Mouse (Mus musculus) mesoderm, embryonic 11.5 days (tissue): Measurements from ENCODE around the gene Rnf145.

Experiments
- DNase-seq: peaks from one replicate; pipeline ENCODE4 v3.0.0-alpha.2; 2012; ENCODE audit warnings: low read depth, low spot score

Rnf145 gene

GRCm38 (mm10) chr11:44509906-44510305 lies 8.9 kb upstream of the Rnf145 start:
- no peak for DNase-seq

- DNase-seq, result no peak
Observed at GRCm38 (mm10) chr11:44510371-44510770, 8.4 kb upstream of the Rnf145 start.

GRCm38 (mm10) chr11:44512044-44513025 lies 6.4 kb upstream of the Rnf145 start:
- DNase-seq, result no peak

- no peak for DNase-seq
Observed at GRCm38 (mm10) chr11:44513026-44513422, 5.7 kb upstream of the Rnf145 start.

GRCm38 (mm10) chr11:44514666-44515065 lies 4.1 kb upstream of the Rnf145 start:
- no peak for DNase-seq

- DNase-seq, result no peak
Observed at GRCm38 (mm10) chr11:44516362-44516761, 2.4 kb upstream of the Rnf145 start.

- DNase-seq, result no peak
Observed at GRCm38 (mm10) chr11:44517561-44518280, 1.0 kb upstream of the Rnf145 start.

GRCm38 (mm10) chr11:44519096-44519949 lies 559 bp downstream of the Rnf145 start:
- DNase-seq, result peak; percentile 44

GRCm38 (mm10) chr11:44519950-44520761 lies 1.4 kb downstream of the Rnf145 start:
- DNase-seq, result peak; percentile 87

- no peak for DNase-seq
Observed at GRCm38 (mm10) chr11:44522594-44522993, 3.8 kb downstream of the Rnf145 start.

GRCm38 (mm10) chr11:44525765-44526164 lies 7.0 kb downstream of the Rnf145 start:
- no peak for DNase-seq

- DNase-seq, result no peak
Observed at GRCm38 (mm10) chr11:44526654-44527263, 8.0 kb downstream of the Rnf145 start.

- no peak for DNase-seq
Observed at GRCm38 (mm10) chr11:44528560-44529199, 9.9 kb downstream of the Rnf145 start.

- no peak for DNase-seq
Observed at GRCm38 (mm10) chr11:44529200-44529599, 10.4 kb downstream of the Rnf145 start.

- DNase-seq, result no peak
Observed at GRCm38 (mm10) chr11:44529716-44530115, 11.0 kb downstream of the Rnf145 start.

- DNase-seq, result no peak
Observed at GRCm38 (mm10) chr11:44530382-44530781, 11.6 kb downstream of the Rnf145 start.

- DNase-seq, result no peak
Observed at GRCm38 (mm10) chr11:44530867-44531266, 12.1 kb downstream of the Rnf145 start.

GRCm38 (mm10) chr11:44531617-44532016 lies 12.9 kb downstream of the Rnf145 start:
- DNase-seq, result no peak

- DNase-seq, result no peak
Observed at GRCm38 (mm10) chr11:44532846-44533781, 14.3 kb downstream of the Rnf145 start.
